Mouse (Mus musculus) cerebellum, adult 9-11 months (tissue): ENCODE results near the gene Arhgap23.

Experiments
- DNase-seq: peaks from one replicate; pipeline ENCODE4 v3.0.0; 2022

The Arhgap23 gene

GRCm38 (mm10) chr11:97509058-97509457 lies 93.7 kb downstream of the Arhgap23 start:
- DNase-seq: no peak

- peak; percentile 41 for DNase-seq
These were observed 94.6 kb downstream of the Arhgap23 start for GRCm38 (mm10) chr11:97509715-97510485.

- DNase-seq: peak; percentile 77
These were observed 95.8 kb downstream of the Arhgap23 start for GRCm38 (mm10) chr11:97510966-97511660.

- no peak for DNase-seq
These were observed 96.5 kb downstream of the Arhgap23 start for GRCm38 (mm10) chr11:97511661-97512369.

GRCm38 (mm10) chr11:97512511-97512910 lies 97.2 kb downstream of the Arhgap23 start:
- DNase-seq: no peak

- no peak for DNase-seq
These were observed 97.7 kb downstream of the Arhgap23 start for GRCm38 (mm10) chr11:97513066-97513465.

GRCm38 (mm10) chr11:97520541-97520940 lies 105.2 kb downstream of the Arhgap23 start:
- DNase-seq: no peak

GRCm38 (mm10) chr11:97521741-97522474 lies 106.6 kb downstream of the Arhgap23 start:
- DNase-seq: no peak

GRCm38 (mm10) chr11:97523107-97523506 lies 107.8 kb downstream of the Arhgap23 start:
- no peak for DNase-seq

- peak; percentile 73 for DNase-seq
These were observed 108.5 kb downstream of the Arhgap23 start for GRCm38 (mm10) chr11:97523827-97524261.

- no peak for DNase-seq
These were observed 109.0 kb downstream of the Arhgap23 start for GRCm38 (mm10) chr11:97524306-97524705.

GRCm38 (mm10) chr11:97525313-97525712 lies 110.0 kb downstream of the Arhgap23 start:
- no peak for DNase-seq

- no peak for DNase-seq
These were observed 113.0 kb downstream of the Arhgap23 start for GRCm38 (mm10) chr11:97528282-97528808.

GRCm38 (mm10) chr11:97530069-97530468 lies 114.7 kb downstream of the Arhgap23 start:
- DNase-seq: peak; percentile 58

- DNase-seq: no peak
These were observed 115.6 kb downstream of the Arhgap23 start for GRCm38 (mm10) chr11:97530961-97531360.

GRCm38 (mm10) chr11:97531381-97532260 lies 116.3 kb downstream of the Arhgap23 start:
- peak; percentile 95 for DNase-seq

GRCm38 (mm10) chr11:97532354-97532753 lies 117.0 kb downstream of the Arhgap23 start:
- peak; percentile 83 for DNase-seq

GRCm38 (mm10) chr11:97532950-97533582 lies 117.7 kb downstream of the Arhgap23 start:
- peak; percentile 81 for DNase-seq

GRCm38 (mm10) chr11:97533653-97534052 lies 118.3 kb downstream of the Arhgap23 start:
- DNase-seq: peak; percentile 62

- DNase-seq: peak; percentile 70
These were observed 119.3 kb downstream of the Arhgap23 start for GRCm38 (mm10) chr11:97534442-97535307.
